Mouse (Mus musculus): ENCODE data around the gene Tnf.

DNA sequence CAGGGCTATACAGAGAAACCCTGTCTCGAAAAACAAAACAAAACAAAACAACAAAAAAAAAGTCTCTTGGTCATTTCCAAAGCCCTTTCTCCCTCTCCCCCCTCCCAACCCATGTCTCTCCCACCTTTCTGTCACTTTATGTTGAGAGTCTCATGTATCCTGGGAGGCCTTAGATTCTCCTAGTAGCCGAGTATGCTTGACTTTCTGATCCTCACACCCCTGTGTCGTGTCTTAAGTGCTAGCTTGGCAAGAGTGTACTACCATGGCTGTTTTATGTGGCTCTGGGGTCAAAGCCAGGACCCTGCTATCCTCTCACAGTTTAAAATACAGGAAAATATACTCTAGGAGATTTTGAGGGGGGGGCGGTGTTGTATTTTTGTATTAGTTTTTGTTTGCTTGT lies 14.5 kb downstream of the Tnf start:
- TF ChIP-seq MAFK (IDR thresholded peaks at IDR 0.05; ENCODE audit: insufficient read depth, low read depth, low read length) (no peak), ZC3H11A (IDR thresholded peaks at IDR 0.05; ENCODE audit: borderline replicate concordance, low read depth, low read length) (no peak)
